Mouse (Mus musculus): ENCODE measurements around the gene Hmga1. TPM values are rescaled to one million over a fixed set of nuclear protein-coding genes. Genes with fewer than 3 reads are reported as not detected.

Hmga1 gene
- 107 and 113 TPM in 2 replicates for polyA plus RNA-seq (2015; fragmentation: Nextera tagmentation; extraction: Ambion mirVana)

DNA sequence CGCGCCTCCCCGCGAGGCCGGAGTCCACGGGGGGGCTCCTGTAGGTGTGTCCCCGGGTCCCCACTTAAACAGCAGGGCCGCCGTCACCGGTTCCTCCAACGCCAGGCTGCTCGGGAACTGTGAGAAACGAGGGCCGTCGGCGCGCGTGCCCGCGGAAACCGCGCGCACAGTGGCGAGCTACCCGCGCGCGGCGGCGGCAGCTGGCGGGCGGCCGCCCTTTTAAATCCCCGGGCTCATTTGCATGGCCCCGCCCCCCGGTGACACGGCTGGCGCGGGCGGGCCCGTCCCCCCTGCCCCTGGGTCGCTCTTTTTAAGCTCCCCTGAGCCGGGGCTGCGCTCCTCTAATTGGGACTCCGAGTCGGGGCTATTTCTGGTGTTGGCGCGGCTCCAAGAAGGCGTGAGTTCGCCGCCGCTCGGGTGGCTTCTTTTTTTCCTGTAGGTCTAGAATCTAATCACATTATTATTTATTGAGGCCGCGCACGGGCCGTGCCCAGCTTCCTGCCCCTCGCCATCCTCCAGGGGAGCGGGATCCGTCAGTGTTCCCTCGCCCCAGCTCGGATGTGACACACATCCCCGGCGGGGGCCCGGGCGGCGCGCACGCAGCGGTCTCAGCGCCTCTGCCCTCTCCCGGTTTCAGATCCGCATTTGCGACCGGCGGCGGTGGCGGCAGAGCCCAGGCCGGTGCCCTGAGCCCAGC is at the start of gene Hmga1:
Gene Hmga1 (plus strand): TSS at position 183 of the 697 bp plus-strand sequence.
- peak; percentile 76 for ATAC-seq
- H3K9ac ChIP-seq (replicated peaks; ENCODE audit: low read depth, low read length), result peak within 1 kb of the TSS; percentile 93
- peaks cover 32% of the 10 kb centered on the region for H3K4me1 ChIP-seq (replicated peaks; ENCODE audit: control insufficient read depth, insufficient read depth, low read length)
- peak within 1 kb of the TSS; percentile 81 for H3K4me3 ChIP-seq (replicated peaks; ENCODE audit: low read length)
- H3K36me3 ChIP-seq (ENCODE audit: control insufficient read depth, insufficient read depth), result no peaks in the 10 kb centered on the region
- no peaks in the 10 kb centered on the region for H3K27me3 ChIP-seq (replicated peaks; ENCODE audit: control insufficient read depth, insufficient read depth, low read length)
- H3K4me2 ChIP-seq (ENCODE audit: low read length), result peak within 1 kb of the TSS; percentile 81
- peak within 1 kb of the TSS; percentile 91 for H3K27ac ChIP-seq (ENCODE audit: low read length)
- no peaks in the 10 kb centered on the region for H3K9me3 ChIP-seq (ENCODE audit: control insufficient read depth, low read length)
- under 1% methylated on average over 79 of the region's 79 CpGs for WGBS

GRCm38 (mm10) chr17:27506871-27507590 is 49.3 kb upstream of the Hmga1 start:
- 88% methylated on average over 7 of the region's 7 CpGs for WGBS
- Histone ChIP-seq H3K27me3 (replicated peaks; ENCODE audit: control insufficient read depth, insufficient read depth, low read length) (peaks cover 11% of the 10 kb centered on the region), H3K27ac (ENCODE audit: low read length) (no peak overlapping the region), H3K9me3 (ENCODE audit: control insufficient read depth, low read length) (no peaks in the 10 kb centered on the region), H3K4me2 (ENCODE audit: low read length) (no peak overlapping the region), H3K4me3 (replicated peaks; ENCODE audit: low read length) (no peak overlapping the region), H3K4me1 (replicated peaks; ENCODE audit: control insufficient read depth, insufficient read depth, low read length) (peaks cover 18% of the 10 kb centered on the region), H3K36me3 (ENCODE audit: control insufficient read depth, insufficient read depth) (no peaks in the 10 kb centered on the region), H3K9ac (replicated peaks; ENCODE audit: low read depth, low read length) (no peak overlapping the region)
- no peak for ATAC-seq

DNA sequence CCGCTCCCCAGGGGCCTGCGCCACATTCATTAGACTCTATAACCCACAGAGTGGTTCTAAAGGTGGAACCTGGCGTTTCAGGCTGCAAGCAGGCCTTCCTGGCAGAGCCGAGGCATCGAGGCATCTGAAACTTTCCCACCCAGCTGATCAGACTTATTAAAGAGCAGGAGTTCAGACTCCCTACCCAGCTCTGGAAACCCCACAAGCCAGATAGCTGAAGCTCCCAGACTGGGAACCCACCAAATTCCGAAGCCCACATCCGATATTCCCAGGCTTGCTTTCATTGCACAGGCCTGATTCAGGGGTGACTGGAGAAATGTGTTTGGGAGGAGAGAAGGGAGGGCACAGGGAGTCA is 48.7 kb upstream of the Hmga1 start:
- Histone ChIP-seq H3K9ac (replicated peaks; ENCODE audit: low read depth, low read length) (no peak overlapping the region), H3K27me3 (replicated peaks; ENCODE audit: control insufficient read depth, insufficient read depth, low read length) (peaks cover 15% of the 10 kb centered on the region), H3K27ac (ENCODE audit: low read length) (no peak overlapping the region), H3K4me3 (replicated peaks; ENCODE audit: low read length) (no peak overlapping the region), H3K9me3 (ENCODE audit: control insufficient read depth, low read length) (no peaks in the 10 kb centered on the region), H3K4me1 (replicated peaks; ENCODE audit: control insufficient read depth, insufficient read depth, low read length) (peaks cover 18% of the 10 kb centered on the region), H3K4me2 (ENCODE audit: low read length) (no peak overlapping the region), H3K36me3 (ENCODE audit: control insufficient read depth, insufficient read depth) (no peaks in the 10 kb centered on the region)
- 82% methylated on average over 7 of the region's 7 CpGs for WGBS
- ATAC-seq, result no peak

DNA sequence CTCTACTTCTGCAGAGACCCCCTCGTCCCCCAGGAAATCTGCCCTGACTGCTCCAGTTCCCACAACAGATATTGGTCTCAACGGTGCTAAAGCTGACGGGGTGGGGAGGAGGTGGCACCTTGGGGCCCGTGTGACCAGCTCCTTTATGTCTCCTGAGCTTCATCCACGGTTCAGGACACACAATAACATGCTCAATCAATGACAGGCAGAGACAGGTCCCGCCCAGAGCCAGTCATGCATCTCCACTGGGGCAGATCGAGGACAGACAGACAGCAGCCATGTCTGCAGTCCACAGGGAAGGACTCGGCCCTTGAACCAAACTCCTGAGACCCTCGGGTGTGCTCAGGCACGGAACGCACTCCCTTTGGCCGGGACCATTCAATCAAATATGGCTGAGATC is 48.3 kb upstream of the Hmga1 start:
- no peak for ATAC-seq
- Histone ChIP-seq H3K9me3 (ENCODE audit: control insufficient read depth, low read length) (no peaks in the 10 kb centered on the region), H3K27ac (ENCODE audit: low read length) (no peak overlapping the region), H3K4me3 (replicated peaks; ENCODE audit: low read length) (no peak overlapping the region), H3K36me3 (ENCODE audit: control insufficient read depth, insufficient read depth) (no peaks in the 10 kb centered on the region), H3K9ac (replicated peaks; ENCODE audit: low read depth, low read length) (no peak overlapping the region), H3K4me2 (ENCODE audit: low read length) (no peak overlapping the region), H3K4me1 (replicated peaks; ENCODE audit: control insufficient read depth, insufficient read depth, low read length) (peaks cover 16% of the 10 kb centered on the region), H3K27me3 (replicated peaks; ENCODE audit: control insufficient read depth, insufficient read depth, low read length) (peaks cover 15% of the 10 kb centered on the region)
- 70% methylated on average over 12 of the region's 12 CpGs for WGBS

DNA sequence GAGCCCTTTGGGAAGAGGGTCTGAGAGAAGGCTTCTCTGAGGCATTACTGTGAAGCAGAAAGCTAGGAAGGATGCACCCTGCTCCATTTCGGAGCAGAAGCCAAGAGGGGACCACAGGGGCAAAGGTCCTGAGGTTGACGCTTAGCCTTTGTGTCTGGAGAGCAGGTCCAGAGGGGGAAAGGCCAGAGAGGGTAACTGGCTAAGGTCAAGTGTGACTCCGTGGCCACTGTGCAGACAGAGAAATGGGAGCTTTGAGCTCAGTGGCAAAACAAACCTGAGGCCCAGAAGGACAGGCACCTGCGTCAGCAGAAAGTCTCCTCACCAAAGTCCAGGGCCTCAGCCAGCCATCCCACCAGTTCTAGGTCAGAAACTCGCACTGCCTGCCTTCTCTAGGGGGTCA is 47.8 kb upstream of the Hmga1 start:
- peaks cover 16% of the 10 kb centered on the region for H3K4me1 ChIP-seq (replicated peaks; ENCODE audit: control insufficient read depth, insufficient read depth, low read length)
- no peaks in the 10 kb centered on the region for H3K36me3 ChIP-seq (ENCODE audit: control insufficient read depth, insufficient read depth)
- H3K9me3 ChIP-seq (ENCODE audit: control insufficient read depth, low read length), result no peaks in the 10 kb centered on the region
- peaks cover 16% of the 10 kb centered on the region for H3K27me3 ChIP-seq (replicated peaks; ENCODE audit: control insufficient read depth, insufficient read depth, low read length)
- H3K4me3 ChIP-seq (replicated peaks; ENCODE audit: low read length), result no peak overlapping the region
- no peak overlapping the region for H3K27ac ChIP-seq (ENCODE audit: low read length)
- no peak overlapping the region for H3K9ac ChIP-seq (replicated peaks; ENCODE audit: low read depth, low read length)
- ATAC-seq, result no peak
- 71% methylated on average over 5 of the region's 5 CpGs for WGBS
- H3K4me2 ChIP-seq (ENCODE audit: low read length), result no peak overlapping the region

- Histone ChIP-seq H3K4me1 (replicated peaks; ENCODE audit: control insufficient read depth, insufficient read depth, low read length) (peaks cover 21% of the 10 kb centered on the region), H3K27ac (ENCODE audit: low read length) (no peak overlapping the region), H3K27me3 (replicated peaks; ENCODE audit: control insufficient read depth, insufficient read depth, low read length) (peaks cover 21% of the 10 kb centered on the region), H3K9me3 (ENCODE audit: control insufficient read depth, low read length) (no peaks in the 10 kb centered on the region), H3K36me3 (ENCODE audit: control insufficient read depth, insufficient read depth) (no peaks in the 10 kb centered on the region), H3K4me2 (ENCODE audit: low read length) (no peak overlapping the region), H3K4me3 (replicated peaks; ENCODE audit: low read length) (no peak overlapping the region), H3K9ac (replicated peaks; ENCODE audit: low read depth, low read length) (no peak overlapping the region)
- ATAC-seq, result no peak
- WGBS, result 76% methylated on average over 5 of the region's 5 CpGs
These were observed 47.2 kb upstream of the Hmga1 start for GRCm38 (mm10) chr17:27509056-27509455.

DNA sequence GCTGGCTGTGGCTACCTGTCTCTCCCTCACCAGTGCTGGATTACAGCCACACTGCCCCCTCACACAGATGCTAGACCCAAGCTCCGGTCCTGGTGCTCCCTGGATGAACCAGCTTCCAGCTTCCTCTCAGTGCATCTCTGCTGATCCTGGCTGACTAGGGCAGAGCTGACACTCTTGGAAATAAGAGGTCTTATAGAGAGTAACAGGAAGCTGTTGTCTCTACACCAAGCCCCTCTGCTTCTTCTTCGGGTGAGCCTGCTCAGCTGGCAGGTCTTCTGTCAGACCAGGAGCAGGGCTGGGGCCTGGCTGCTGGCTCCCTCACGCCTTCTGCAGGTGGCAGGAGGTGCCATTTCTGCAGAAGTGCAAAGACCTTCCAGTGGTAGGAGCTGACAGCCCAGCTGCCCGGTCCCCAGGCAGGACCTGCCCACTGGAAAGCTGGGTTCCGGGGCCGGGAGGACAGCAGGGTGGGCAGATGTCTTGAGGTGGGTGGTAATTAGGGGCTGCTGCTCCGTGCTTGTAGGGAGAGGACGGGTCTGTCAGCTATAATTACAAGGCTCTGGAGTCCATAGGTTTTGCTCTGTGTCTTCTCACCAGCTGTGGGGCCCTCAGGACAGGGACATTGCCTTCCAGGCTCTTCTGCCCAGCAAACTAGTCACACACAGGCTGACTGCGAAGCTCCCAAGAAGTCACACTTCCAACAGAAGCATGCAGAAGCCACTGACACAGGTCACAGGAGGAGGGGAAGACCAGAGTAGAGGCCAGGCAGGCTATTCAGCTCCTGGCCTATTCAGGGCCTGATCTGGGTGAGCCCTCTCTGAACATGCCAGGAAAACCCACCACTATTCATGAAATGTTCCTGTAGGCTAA is 45.8 kb upstream of the Hmga1 start:
- H3K9ac ChIP-seq (replicated peaks; ENCODE audit: low read depth, low read length), result no peak overlapping the region
- H3K4me2 ChIP-seq (ENCODE audit: low read length), result no peak overlapping the region
- H3K9me3 ChIP-seq (ENCODE audit: control insufficient read depth, low read length), result no peaks in the 10 kb centered on the region
- no peaks in the 10 kb centered on the region for H3K36me3 ChIP-seq (ENCODE audit: control insufficient read depth, insufficient read depth)
- WGBS, result 50% methylated on average over 9 of the region's 9 CpGs
- H3K27ac ChIP-seq (ENCODE audit: low read length), result no peak overlapping the region
- no peak for ATAC-seq
- H3K27me3 ChIP-seq (replicated peaks; ENCODE audit: control insufficient read depth, insufficient read depth, low read length), result peaks cover 34% of the 10 kb centered on the region
- H3K4me1 ChIP-seq (replicated peaks; ENCODE audit: control insufficient read depth, insufficient read depth, low read length), result peaks cover 19% of the 10 kb centered on the region
- H3K4me3 ChIP-seq (replicated peaks; ENCODE audit: low read length), result no peak overlapping the region

GRCm38 (mm10) chr17:27511125-27511735 is 45.1 kb upstream of the Hmga1 start:
- peak overlapping the region; percentile 60 for H3K4me3 ChIP-seq (replicated peaks; ENCODE audit: low read length)
- H3K4me1 ChIP-seq (replicated peaks; ENCODE audit: control insufficient read depth, insufficient read depth, low read length), result peaks cover 17% of the 10 kb centered on the region
- no peaks in the 10 kb centered on the region for H3K9me3 ChIP-seq (ENCODE audit: control insufficient read depth, low read length)
- no peaks in the 10 kb centered on the region for H3K36me3 ChIP-seq (ENCODE audit: control insufficient read depth, insufficient read depth)
- 87% methylated on average over 7 of the region's 7 CpGs for WGBS
- H3K9ac ChIP-seq (replicated peaks; ENCODE audit: low read depth, low read length), result no peak overlapping the region
- peaks cover 40% of the 10 kb centered on the region for H3K27me3 ChIP-seq (replicated peaks; ENCODE audit: control insufficient read depth, insufficient read depth, low read length)
- ATAC-seq, result no peak
- H3K4me2 ChIP-seq (ENCODE audit: low read length), result peak overlapping the region; percentile 92
- no peak overlapping the region for H3K27ac ChIP-seq (ENCODE audit: low read length)
